Mouse (Mus musculus) E14TG2a.4 (cell line): ENCODE data around the gene Rpl38.

ENCODE experiments used
- CTCF ChIP-seq: conservative IDR thresholded peaks from 2 replicates; pipeline ENCODE4 v1.5.1; 2014; ENCODE audit warnings: low read length
- NANOG ChIP-seq: IDR thresholded peaks from 2 replicates; pipeline ENCODE4 v1.6.1; 2014; ENCODE audit warnings: borderline replicate concordance, low read length, mixed read lengths

DNA sequence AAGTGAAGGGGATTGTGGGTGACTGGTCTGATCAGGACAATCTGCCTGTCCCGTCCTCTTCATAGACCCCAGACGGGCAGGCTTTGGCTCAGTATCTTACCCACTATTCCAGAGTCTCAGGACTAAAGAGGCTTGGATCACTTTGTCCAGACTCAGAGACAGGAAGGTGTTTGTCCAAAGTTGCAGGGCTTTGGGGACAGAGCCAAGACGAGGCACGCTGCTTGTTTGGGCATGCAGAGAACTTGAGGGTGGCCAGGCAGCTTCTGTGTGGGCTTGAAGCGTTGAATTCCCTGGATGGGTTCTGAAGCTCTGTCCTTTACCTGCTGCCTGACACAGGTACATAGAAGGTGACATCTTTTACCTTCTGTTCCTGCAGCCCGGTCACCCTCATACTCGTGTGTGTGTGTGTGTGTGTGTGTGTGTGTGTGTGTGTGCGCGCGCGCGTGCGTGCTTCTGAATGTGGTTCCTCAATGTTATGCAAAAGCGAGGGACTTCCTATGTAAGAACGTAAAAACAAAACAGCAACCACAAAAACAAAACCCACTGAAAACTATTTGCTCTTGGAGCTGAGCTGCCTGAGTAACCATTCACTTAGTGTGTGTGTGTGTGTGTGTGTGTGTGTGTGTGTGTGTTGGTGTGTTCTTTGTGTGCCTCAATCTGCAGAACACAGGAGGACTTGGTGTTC is 34.1 kb downstream of the Rpl38 start:
- TF ChIP-seq CTCF: no peak
- no peak for TF ChIP-seq NANOG
